Mouse (Mus musculus) heart, postnatal 14 days (tissue): ENCODE data around the gene Ulk1. TPM values are rescaled to one million over a fixed set of nuclear protein-coding genes. Genes with fewer than 3 reads are reported as not detected.

Experiments used
- DNase-seq, 2 experiments: peaks; one replicate each; pipeline ENCODE4 v3.0.0; 2021 to 2022
- intact Hi-C: fragments of 180-260 bp; cut with DNase I; formaldehyde crosslinking; loops from one replicate; pipeline ENCODE4 v1.15.1; 2025
- total RNA-seq, 2 experiments: library from RNA; stranded (reverse); gene quantifications; 2 replicates each; pipeline ENCODE4 v1.2.3; 2021

Ulk1 gene
- total RNA-seq, 2 experiments from 2014 or later, result 76.1 to 76.9 TPM

DNA sequence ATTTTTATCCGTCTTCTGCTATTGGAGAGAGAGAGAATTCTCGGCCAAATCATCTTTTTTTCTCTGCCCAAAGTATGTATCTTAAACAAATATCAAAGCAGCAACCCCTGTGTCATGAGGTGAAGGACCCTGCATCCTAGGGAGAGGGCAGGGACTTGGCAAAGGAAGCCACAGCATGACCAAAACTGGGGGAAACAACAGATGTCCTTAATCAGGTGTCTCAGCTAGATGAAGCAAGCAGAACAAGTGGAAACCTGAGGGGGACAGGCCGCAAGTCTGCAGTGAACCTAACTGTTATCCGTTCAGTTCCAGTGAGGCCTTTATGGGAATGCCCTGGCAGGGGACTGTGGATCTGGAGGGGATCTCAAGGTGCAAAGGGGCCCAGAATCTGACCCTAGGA lies 2.4 kb downstream of the Ulk1 start:
- intact Hi-C loops, result no loop called here
- no peak for DNase-seq

GRCm38 (mm10) chr5:110806676-110807075 lies 3.2 kb downstream of the Ulk1 start:
- intact Hi-C loops, result no loop called here
- no peak for DNase-seq

DNA sequence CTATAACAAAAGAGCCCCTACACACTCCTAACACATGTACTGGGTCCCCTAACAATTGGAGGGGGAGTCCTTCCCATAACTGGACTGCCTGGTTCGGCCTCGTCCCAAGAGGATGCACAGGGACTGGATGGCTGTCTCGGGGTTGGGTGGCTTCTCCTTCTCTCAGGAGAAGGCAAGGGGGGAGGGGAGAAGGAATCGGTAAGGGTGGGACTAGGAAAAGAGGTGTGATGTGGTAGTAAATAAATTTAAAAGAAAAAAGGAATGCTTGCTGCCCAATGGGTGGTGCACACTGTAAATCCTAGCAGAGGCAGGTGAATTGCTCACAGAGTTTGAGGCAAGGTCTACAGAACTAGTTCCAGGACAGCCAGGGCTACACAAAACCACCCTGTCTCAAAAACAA lies 3.7 kb downstream of the Ulk1 start:
- intact Hi-C loops, result no loop called here
- no peak for DNase-seq

DNA sequence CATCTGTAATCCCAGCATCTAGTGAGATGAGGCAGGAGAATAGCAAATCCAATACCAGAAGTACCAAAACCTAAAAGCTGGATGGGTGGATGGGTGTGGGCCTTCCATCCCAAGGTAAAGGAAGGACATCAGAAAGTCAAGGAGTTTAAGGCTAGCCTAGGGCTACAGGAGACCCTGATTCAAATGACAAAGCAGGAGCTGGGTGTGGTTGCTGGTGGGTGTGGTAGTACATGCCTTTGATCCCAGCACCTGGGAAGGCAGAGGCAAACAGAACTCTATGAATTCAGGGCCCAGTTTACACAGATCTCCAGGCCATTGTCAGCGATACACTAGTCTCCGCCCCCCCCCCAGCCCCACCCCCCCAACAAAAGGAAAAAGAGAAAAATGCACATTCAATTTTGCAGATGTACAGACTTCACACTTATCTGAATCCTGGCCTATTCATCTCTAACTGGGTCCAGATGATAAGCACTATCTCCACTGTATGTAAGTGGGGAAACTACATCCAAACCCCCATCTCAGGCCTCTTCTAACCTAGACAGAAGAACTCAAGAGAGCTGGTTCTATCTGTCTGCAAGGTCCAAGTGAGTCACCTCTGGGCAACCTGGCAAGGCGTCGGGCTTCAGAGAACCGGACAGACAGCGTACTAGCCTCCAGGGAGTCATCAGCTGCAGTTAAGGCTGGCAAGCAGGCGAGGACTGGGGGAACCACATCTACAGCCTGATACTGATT lies 5.7 kb downstream of the Ulk1 start:
- intact Hi-C loops, result no loop called here
- DNase-seq, result no peak

- intact Hi-C loops, result no loop called here
- DNase-seq, result no peak
These were observed 7.1 kb downstream of the Ulk1 start for GRCm38 (mm10) chr5:110802809-110803208.

DNA sequence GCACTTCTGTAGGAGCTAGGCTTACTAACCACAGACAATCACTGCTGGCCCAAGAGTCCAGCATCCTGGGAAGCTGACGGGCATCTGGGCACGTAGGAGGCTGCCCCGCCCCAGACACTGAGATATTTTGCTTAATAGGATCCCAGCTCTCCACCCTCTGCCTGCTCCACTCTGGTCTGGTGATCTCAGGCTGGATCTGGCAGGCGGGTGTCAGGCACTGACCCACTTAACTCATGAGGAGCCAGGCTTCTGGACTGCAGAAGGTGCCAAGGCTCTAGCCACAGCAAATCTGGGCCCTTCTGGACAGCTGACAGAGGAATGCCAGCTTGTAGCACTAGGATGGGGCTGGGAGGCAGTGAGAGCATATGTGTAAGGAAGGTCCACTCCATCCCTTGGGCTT lies 7.7 kb downstream of the Ulk1 start:
- DNase-seq, result peak in 1 of 2 experiments; percentile 32

DNA sequence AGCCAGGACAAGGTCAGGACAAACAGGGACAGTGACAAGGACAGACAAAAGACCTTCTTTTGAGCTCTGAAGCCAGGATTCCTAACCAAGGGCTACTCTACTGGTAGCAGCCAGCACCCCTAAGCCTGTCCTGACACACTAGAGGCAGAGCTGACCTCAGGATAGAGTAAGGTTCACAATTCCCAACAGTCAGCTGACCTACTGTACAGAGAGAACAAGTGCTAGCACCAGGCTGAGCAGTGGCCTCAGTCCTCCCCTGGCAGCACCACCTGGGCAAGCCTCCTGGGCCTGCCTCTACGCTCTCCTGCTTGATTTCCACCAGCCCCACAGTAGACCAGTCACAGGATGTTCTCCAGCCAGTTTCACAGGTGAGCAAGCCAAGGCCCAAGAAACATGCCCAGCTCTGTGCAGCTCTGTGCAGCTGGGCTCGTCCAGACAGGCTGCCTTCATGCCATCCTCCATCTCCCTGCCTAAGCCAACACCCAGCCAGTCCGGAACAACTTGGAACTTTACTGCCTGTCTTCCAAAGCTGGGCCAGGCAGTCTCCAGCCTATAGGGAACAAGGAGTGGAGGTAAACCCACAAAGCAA lies 8.8 kb downstream of the Ulk1 start:
- no peak for DNase-seq
- intact Hi-C loops, result no loop called here

More for the DNA sequence above, 7.7 kb downstream of the Ulk1 start:
- intact Hi-C loops, result no loop called here

- intact Hi-C loops, result no loop called here
- DNase-seq, result peak in 1 of 2 experiments; percentile 50
These were observed 12.2 kb downstream of the Ulk1 start for GRCm38 (mm10) chr5:110797696-110798095.

GRCm38 (mm10) chr5:110794363-110794762 lies 15.5 kb downstream of the Ulk1 start:
- intact Hi-C loops, result no loop called here
- DNase-seq, result no peak

DNA sequence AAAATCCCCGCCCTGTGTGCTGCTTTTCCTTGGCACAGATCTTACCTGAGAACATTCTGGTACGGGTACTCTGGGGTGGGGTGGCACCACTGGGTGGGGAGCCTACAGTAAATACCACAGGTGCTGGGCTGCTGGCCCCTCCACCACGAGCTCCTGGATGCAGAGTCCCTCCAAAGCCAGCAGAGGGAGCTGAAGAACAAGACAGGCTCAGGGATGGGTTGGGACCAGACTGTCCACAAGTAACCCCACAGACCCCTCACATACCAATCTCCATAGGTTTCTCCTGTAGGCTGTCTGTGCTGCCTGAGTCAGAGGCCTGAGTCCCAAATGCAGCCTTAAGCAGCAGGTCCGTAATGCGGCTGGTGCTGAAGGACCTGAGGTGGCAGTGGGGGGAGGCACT lies 21.2 kb downstream of the Ulk1 start:
- DNase-seq, result peak; percentile 36 to 69
- intact Hi-C loops, result loop anchor here (2.0 to 5.0 kb wide), 3 partner anchors 49 to 484 kb away; partner anchors contain the start of genes Chek2 and Hscb

GRCm38 (mm10) chr5:110786081-110786835 lies 23.6 kb downstream of the Ulk1 start:
- intact Hi-C loops, result loop anchor here (5.0 kb wide), 2 partner anchors 51 to 486 kb away; partner anchors contain the start of genes Chek2 and Hscb
- peak in 1 of 2 experiments; percentile 32 for DNase-seq

- intact Hi-C loops, result no loop called here
- no peak for DNase-seq
These were observed 26.7 kb downstream of the Ulk1 start for GRCm38 (mm10) chr5:110783150-110783549.

DNA sequence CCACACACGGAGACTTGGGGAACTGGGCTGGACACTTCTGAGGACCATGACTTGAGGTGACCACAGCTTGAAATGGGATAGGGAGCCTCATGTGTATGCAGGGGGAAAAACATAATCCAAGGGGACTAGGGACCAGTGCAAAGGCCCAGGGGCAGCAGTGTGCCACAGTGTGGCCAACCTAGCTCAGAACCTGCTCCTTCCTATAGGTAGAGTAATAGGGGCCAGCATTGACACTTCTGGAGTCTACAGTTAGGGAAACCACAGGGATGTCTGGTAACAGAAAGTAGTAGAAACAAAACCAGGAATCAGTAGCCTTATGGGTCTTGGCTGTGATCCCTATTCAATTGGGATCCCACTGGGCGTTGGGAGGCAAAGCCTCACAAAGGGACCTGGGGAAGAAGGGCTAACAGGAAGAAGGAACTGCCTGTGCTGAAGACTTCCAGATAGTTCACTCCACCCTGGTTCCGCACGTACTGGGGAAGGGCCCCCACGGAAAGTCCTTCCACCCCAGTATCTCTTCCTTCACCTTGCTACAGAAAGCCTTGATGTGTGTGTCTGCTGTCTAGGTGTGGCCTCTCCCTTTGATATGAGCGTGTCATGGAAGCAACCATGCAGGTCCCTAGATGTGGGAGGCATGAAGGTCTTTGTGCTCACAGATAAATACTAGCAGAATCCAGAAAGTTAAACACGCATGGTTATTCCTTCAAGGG lies 28.2 kb downstream of the Ulk1 start:
- intact Hi-C loops, result loop anchor here (2.0 kb wide), 1 partner anchor 27 kb away; no protein-coding TSS in a partner anchor
- DNase-seq, result no peak

DNA sequence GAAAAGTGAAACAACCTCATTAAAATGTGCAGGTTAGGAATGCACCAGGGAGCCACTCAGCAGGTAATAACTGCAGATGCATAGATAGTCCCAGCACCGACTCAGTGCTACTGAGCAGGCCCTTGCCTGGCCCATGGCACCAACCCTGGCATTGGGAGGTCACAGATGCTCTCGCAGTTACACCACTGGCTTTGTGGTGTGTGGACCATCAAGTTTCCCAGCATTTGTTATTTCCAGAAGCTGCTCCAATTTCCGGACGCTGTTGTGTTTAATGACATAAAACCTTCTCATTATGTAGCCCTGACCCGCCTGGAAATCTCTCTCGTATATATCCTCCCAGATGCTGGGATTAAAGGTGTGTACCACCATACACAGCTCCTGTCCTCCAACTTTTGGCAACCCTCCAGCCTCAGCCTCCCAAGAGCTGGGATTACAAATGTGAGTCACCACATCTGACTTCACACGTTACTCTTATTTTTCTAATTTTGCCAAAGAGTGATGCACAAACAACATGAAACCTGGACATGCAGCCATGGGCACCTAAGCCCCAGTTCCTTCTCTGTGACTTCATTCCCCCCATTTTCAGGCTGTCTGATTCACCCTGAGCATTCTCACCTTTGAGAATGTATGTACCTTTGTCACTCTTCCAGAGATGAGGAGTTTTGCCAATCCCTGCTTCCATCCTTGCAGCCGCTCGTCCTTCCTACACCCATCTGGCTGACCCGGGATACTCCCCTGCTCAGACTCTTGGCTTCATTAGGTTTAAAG lies 29.0 kb downstream of the Ulk1 start:
- intact Hi-C loops, result loop anchor here (2.0 kb wide), 1 partner anchor 28 kb away; no protein-coding TSS in a partner anchor
- DNase-seq, result peak in 1 of 2 experiments; percentile 30

DNA sequence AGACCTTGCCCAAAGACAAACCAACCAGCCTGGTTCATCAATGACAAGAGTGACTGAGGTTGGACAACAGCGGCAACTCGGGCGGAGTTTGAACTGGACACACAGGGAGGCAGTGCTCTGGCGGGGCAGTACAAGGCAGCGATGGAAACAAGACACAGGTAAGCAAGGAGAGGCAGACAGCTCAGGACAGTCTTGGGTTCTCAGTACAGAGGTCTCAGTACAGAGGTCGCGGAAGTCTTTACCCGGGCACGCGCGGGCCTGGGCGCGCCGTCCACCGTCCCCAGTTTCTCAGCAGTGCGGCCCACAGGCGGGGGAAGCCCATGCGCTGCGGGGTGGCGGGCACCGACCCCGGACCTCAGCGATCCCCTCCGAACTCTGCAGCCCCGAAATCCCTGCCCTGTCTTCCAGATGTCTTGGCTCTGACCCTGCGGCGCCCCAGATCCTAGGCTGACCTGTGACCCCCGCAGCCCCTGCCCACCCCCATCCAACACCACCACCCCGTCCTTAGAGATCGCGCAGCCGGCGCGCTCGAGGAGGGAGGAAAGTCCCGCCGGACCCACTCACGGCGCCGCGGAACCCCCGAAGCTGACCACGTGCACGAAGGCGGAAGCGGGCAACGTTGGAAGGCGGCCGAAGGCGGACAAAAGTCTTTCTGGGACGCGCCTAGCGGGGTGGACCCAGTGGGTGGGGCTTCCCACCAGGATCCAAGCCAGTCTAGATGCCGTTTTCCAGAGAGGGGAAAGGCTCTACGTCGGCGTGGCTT lies 29.7 kb downstream of the Ulk1 start, which contains the start of gene Pus1:
Gene Pus1 (minus strand): TSS at position 662 of the 763 bp plus-strand sequence.
- DNase-seq, result peak; percentile 94 to 97
- intact Hi-C loops, result loop anchor here (2.0 kb wide), 1 partner anchor 29 kb away; no protein-coding TSS in a partner anchor

GRCm38 (mm10) chr5:110779276-110779997 lies 30.5 kb downstream of the Ulk1 start:
- no peak for DNase-seq
- intact Hi-C loops, result no loop called here

- no peak for DNase-seq
- intact Hi-C loops, result no loop called here
These were observed 31.6 kb downstream of the Ulk1 start for GRCm38 (mm10) chr5:110778263-110778662.

GRCm38 (mm10) chr5:110776141-110776540 lies 33.8 kb downstream of the Ulk1 start:
- intact Hi-C loops, result no loop called here
- DNase-seq, result no peak
